Mouse (Mus musculus) cerebellum, adult 2 months (tissue): ENCODE measurements around the gene M6pr.

Source experiments
- CTCF ChIP-seq: fragments of 200-500 bp; IDR thresholded peaks from 2 replicates; pipeline ENCODE4 v1.5.1; 2011; ENCODE audit warnings: low read depth, mild to moderate bottlenecking, control low read depth, low read length, moderate library complexity, borderline replicate concordance; ENCODE audit not compliant: insufficient read depth
- POLR2A ChIP-seq: fragments of 200-500 bp; IDR thresholded peaks from 2 replicates; pipeline ENCODE4 v1.6.1; 2011; ENCODE audit warnings: low read length, control low read depth, borderline replicate concordance; ENCODE audit not compliant: insufficient read depth

DNA sequence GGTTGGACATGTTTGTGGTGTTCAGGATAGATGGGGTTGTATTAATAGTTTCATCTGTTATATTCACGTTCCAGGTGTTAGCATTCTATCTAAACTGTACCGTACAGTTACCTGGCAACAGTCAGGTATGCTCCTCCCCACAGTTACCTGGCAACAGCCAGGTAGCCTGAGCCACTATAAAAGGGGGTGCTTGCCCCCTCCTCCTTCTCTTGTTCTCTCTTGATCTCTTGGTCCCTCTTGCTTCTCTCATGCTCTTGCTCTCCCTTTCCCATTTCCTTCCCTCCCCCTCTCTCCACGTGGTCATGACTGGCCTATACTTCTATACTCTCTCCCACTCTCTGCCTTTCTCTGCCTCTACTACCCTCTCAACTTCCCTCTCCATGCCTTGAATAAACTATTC lies 57.2 kb downstream of the M6pr start:
- TF ChIP-seq CTCF = no peak
- no peak for TF ChIP-seq POLR2A
